Mouse (Mus musculus) embryonic facial prominence, embryonic 11.5 days (tissue): ENCODE data around the gene Pqlc3. TPM values are rescaled to one million over a fixed set of nuclear protein-coding genes. Genes with fewer than 3 reads are reported as not detected.

Source experiments
- ATAC-seq: fragments of 200-750 bp; cut with Nextera tagmentation; replicated peaks from 2 replicates; pipeline ENCODE4 v1.8.0; 2017; ENCODE audit warnings: low read depth; ENCODE audit not compliant: insufficient number of reproducible peaks, low FRiP score, low TSS enrichment
- DNase-seq: peaks from one replicate; pipeline ENCODE4 v3.0.0-alpha.2; 2015; ENCODE audit warnings: low spot score
- H3K27ac ChIP-seq: fragments of 300-500 bp; sonication (generic); replicated peaks from 2 replicates; pipeline ENCODE4 v1.5.1; 2014; ENCODE audit warnings: mild to moderate bottlenecking, low read depth, low read length, control low read depth
- H3K27me3 ChIP-seq: fragments of 300-500 bp; sonication (generic); 2 replicates; pipeline ENCODE4 v1.6.1; 2014; ENCODE audit warnings: mild to moderate bottlenecking, low read length, moderate library complexity, mixed read lengths; ENCODE audit not compliant: control insufficient read depth, insufficient read depth
- H3K36me3 ChIP-seq: fragments of 300-500 bp; sonication (generic); replicated peaks from 2 replicates; pipeline ENCODE4 v1.6.1; 2014; ENCODE audit warnings: low read depth, mild to moderate bottlenecking, low read length, moderate library complexity, mixed read lengths; ENCODE audit not compliant: control insufficient read depth, insufficient read depth
- H3K4me1 ChIP-seq: fragments of 300-500 bp; sonication (generic); 2 replicates; pipeline ENCODE4 v1.6.1; 2014; ENCODE audit warnings: low read length, mixed read lengths; ENCODE audit not compliant: control insufficient read depth, insufficient read depth
- H3K4me2 ChIP-seq: fragments of 300-500 bp; sonication (generic); 2 replicates; pipeline ENCODE4 v1.6.1; 2014; ENCODE audit warnings: low read depth, mild to moderate bottlenecking, control low read depth, low read length, moderate library complexity
- H3K4me3 ChIP-seq: fragments of 300-500 bp; sonication (generic); 2 replicates; pipeline ENCODE4 v1.5.1; 2014; ENCODE audit warnings: low read depth, low read length, control low read depth
- H3K9ac ChIP-seq: fragments of 300-500 bp; sonication (generic); replicated peaks from 2 replicates; pipeline ENCODE4 v1.6.1; 2014; ENCODE audit warnings: mild to moderate bottlenecking, control low read depth, low read length
- H3K9me3 ChIP-seq: fragments of 300-500 bp; sonication (generic); replicated peaks from 2 replicates; pipeline ENCODE4 v1.6.1; 2016; ENCODE audit warnings: mild to moderate bottlenecking, low read length, inconsistent platforms, mixed read lengths; ENCODE audit not compliant: control insufficient read depth
- WGBS: fragments of 180-500 bp; shearing (Covaris S2); extraction: QIAGEN DNeasy Blood & Tissue Kit; methylation state at CpG from one replicate; pipeline ENCODE4 v1.1.7; 2014; 5-methylcytosine and 5-hydroxymethylcytosine counted together
- polyA plus RNA-seq: library from polyadenylated mRNA; unstranded; fragments of >200 nt; fragmentation: Nextera tagmentation; extraction: Ambion mirVana; gene quantifications from 2 replicates; pipeline ENCODE4 v1.2.1, GENCODE M21; 2014

Pqlc3 gene
- polyA plus RNA-seq, 1 experiment from 2014 or later = 3.8 TPM

DNA sequence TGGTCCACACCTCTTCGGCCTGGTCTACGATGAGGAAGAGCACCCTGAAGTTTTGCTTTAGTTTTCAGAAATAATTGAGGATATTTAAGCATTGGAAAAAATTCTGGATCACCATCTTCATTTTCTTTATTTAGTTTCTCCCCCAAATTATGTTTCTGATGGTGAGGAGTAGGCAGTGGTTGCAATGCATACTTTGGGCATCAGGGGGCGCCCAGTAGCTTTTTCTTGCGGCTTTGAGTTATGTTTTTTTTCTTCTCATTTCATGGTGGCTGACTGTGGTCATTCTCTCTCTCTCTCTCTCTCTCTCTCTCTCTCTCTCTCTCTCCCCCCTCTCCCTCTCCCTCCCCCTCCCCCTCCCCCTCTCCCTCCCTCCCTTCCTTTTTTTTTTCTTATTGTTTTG is 18.3 kb upstream of the Pqlc3 start:
- Histone ChIP-seq H3K36me3 (no peaks in the 10 kb centered on the region), H3K4me2 (no peak overlapping the region), H3K4me3 (no peak overlapping the region), H3K27me3 (no peaks in the 10 kb centered on the region), H3K9ac (no peak overlapping the region), H3K27ac (no peak overlapping the region), H3K4me1 (no peaks in the 10 kb centered on the region), H3K9me3 (no peaks in the 10 kb centered on the region)
- DNase-seq = peak; percentile 74
- WGBS = 35% methylated on average over 4 of the region's 4 CpGs
- no peak for ATAC-seq

DNA sequence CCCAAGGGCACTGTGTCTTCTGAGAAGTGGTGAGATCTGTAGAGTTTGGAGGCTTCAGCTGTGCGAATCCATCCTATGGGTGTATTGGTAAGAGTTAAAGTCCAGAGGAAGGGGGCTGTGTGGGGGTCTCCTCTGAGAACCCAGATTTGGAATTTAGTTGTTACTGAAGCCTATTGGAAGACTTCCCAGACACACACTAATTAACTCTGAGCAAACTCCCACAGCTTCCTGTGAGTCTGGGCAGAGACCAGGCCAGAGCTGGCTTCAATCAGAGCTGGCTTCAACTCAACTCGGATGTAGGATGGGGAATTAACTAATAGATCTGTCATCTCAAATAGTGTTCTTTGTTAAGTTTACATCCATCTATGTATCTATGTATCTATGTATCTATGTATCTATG is 15.5 kb upstream of the Pqlc3 start:
- no peak for DNase-seq
- Histone ChIP-seq H3K4me2 (no peak overlapping the region), H3K9ac (no peak overlapping the region), H3K36me3 (no peaks in the 10 kb centered on the region), H3K27ac (no peak overlapping the region), H3K9me3 (no peaks in the 10 kb centered on the region), H3K4me1 (no peaks in the 10 kb centered on the region), H3K27me3 (no peaks in the 10 kb centered on the region), H3K4me3 (no peak overlapping the region)
- no peak for ATAC-seq
- 85% methylated on average over 2 of the region's 2 CpGs for WGBS

DNA sequence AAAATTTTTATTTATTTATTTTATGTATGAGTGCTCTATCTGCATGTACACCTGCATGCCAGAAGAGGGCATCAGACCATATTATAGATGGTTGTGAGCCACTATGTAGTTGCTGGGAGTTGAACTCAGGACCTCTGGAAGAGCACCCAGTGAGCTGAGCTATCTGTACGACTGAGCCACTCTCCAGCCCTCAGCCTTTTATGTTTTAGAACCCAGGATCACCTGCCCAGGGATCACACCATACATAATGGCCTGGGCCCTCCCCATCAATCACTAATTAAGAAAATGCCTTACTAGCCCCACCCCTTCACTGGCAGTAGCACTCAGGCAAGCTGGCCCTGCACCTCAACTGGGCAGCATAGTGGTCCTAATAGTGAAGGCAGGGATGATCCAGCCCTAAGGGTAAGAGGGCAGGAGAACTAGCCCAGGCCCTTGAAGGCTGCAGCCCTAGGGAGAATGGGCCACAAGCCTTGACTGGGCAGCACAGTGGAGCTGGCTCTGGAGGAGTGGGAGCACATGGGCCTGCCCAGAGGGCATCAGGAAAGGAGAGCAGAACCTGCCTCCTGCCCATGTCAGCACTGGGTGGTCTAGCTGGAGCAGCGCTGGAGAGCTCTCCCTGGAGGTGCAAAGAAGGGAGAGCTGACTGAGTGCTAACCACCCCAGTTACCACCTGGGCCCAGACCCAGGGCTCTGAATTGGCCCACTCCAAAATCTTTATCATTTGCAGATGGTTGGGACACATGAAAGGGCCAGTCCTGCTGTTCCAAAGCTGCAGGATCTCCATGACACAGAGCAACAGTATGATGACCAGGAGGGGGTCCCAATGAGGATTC is 12.1 kb upstream of the Pqlc3 start:
- DNase-seq (no peak), ATAC-seq (no peak)
- H3K9ac ChIP-seq = no peak overlapping the region
- H3K4me2 ChIP-seq = no peak overlapping the region
- H3K27me3 ChIP-seq = no peaks in the 10 kb centered on the region
- H3K36me3 ChIP-seq = no peaks in the 10 kb centered on the region
- H3K4me3 ChIP-seq = no peak overlapping the region
- no peaks in the 10 kb centered on the region for H3K9me3 ChIP-seq
- H3K4me1 ChIP-seq = no peaks in the 10 kb centered on the region
- WGBS = 71% methylated on average over 2 of the region's 2 CpGs
- no peak overlapping the region for H3K27ac ChIP-seq

DNA sequence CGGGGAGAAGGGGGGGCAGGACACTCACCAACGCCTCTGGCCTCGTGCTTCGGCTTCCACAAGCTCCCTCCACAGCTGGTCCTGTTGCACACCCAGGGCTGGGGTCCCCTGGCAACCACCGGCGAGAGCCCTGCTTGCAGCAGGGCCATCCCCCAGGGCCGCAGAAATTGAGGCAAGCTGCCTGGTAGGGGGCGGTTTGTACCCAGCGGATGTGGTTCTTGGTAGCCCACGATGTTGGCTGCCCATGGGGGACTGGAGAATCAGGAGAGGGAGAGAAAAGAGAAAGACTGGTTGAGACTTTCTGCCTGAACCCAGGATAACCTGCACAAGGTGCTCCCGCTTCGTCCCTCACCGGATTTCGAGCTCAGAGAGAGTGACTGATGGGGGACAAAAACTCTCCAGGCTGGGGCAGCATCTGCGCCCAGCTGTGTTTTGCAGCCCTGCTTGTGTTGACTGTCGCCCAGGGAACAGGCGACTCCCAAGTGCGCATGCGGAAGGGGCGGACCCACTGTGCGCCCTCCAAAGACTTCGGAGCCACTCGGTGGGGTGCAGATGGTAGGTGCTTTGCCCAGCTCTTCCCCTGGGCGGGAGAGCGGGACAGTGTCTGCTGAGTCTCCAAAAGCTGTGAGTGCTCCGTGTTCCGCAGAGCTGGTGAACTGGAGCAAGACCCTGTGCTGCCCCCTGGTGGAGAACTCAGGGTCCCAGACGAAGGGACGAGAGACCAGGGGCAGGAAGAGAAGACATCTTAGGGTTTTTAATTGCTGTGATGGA is 11.1 kb upstream of the Pqlc3 start, which contains the start of gene 2410004P03Rik:
Gene 2410004P03Rik (minus strand): TSS at position 628 of the 771 bp plus-strand sequence.
- H3K27ac ChIP-seq = no peak within 1 kb of the TSS
- 5% methylated on average over 29 of the region's 29 CpGs for WGBS
- peak within 1 kb of the TSS; percentile 52 for H3K9ac ChIP-seq
- ATAC-seq (peak; percentile 76; the same call in 1 of the 2 replicates), DNase-seq (peak; percentile 85)
- H3K4me2 ChIP-seq = peak within 1 kb of the TSS; percentile 62
- no peaks in the 10 kb centered on the region for H3K9me3 ChIP-seq
- H3K36me3 ChIP-seq = no peaks in the 10 kb centered on the region
- H3K27me3 ChIP-seq = no peaks in the 10 kb centered on the region
- H3K4me3 ChIP-seq = peak within 1 kb of the TSS; percentile 33
- H3K4me1 ChIP-seq = no peaks in the 10 kb centered on the region

DNA sequence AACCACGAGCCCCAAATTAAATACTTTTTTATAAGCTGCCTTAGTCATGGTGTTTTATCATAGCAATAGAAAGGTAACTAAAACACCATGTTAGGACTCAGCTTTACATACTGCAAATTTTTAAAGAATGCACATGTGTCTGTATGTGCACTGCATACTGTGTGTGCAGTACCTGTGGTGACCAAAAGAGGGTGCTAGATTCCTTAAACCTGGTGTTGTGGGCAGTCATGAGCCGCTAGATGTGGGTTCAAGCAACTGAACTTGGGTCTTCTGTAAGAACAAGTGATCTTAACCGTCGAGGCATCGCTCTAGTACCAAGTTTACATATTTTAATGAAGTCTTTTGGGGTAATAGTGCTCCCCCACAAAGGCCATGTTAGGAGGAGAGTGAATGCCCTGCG is 9.3 kb upstream of the Pqlc3 start:
- Histone ChIP-seq H3K36me3 (no peaks in the 10 kb centered on the region), H3K27ac (no peak overlapping the region), H3K4me2 (no peak overlapping the region), H3K9ac (no peak overlapping the region), H3K4me3 (no peak overlapping the region), H3K27me3 (no peaks in the 10 kb centered on the region), H3K4me1 (no peaks in the 10 kb centered on the region), H3K9me3 (no peaks in the 10 kb centered on the region)
- WGBS = 93% methylated on average over 6 of the region's 6 CpGs
- ATAC-seq (no peak), DNase-seq (no peak)

DNA sequence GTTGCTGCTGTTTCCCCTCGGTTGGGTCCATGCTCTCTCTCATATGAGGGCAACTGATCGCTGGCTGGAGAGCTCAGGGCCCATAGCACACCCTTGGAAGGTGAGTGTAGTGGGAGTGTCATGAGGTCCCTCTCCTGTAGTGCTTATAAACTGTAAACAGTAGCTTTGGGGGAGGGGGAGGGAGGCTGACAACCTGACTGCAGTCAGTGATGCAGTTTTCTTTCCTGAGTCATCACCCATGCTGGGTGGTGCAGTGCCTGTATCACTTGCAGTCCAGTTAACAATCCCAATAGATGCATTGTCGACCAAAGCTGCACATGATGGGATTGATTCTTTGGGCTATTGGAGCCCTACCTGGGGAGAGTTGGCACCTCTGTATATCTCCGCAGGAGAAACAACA is 1.0 kb upstream of the Pqlc3 start:
- WGBS = 49% methylated on average over 4 of the region's 4 CpGs

DNA sequence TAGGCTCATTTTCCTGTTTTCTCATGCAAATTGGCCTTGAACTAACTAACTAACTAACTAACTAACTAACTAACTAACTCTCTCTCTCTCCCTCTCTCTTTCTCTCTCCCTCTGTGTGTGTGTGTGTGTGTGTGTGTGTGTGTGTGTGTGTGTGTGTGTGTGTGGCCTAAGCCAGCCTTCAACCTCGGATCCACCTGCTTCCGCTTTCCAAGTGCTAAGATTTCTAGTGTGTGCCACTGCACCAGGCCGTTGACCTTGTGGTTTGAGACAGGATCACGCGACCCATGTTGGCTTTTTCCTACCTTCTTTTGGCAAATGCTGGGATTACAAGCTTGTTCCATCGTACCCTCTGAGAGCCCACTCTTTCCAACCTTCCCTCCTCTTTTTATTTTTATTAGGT is 420 bp upstream of the Pqlc3 start:
- DNase-seq = no peak
- Histone ChIP-seq H3K36me3 (no peaks in the 10 kb centered on the region), H3K9ac (no peak overlapping the region), H3K27me3 (peaks cover 4% of the 10 kb centered on the region; the same call in 1 of the 2 replicates), H3K4me2 (no peak overlapping the region), H3K4me1 (no peaks in the 10 kb centered on the region), H3K9me3 (no peaks in the 10 kb centered on the region), H3K4me3 (no peak overlapping the region), H3K27ac (no peak overlapping the region)
- 55% methylated on average over 6 of the region's 6 CpGs for WGBS
- no peak for ATAC-seq

More for the DNA sequence above, 1.0 kb upstream of the Pqlc3 start:
- DNase-seq = no peak
- peaks cover 4% of the 10 kb centered on the region; the same call in 1 of the 2 replicates for H3K27me3 ChIP-seq
- ATAC-seq = no peak
- H3K9me3 ChIP-seq = no peaks in the 10 kb centered on the region
- H3K4me3 ChIP-seq = no peak overlapping the region
- no peak overlapping the region for H3K4me2 ChIP-seq
- no peak overlapping the region for H3K9ac ChIP-seq
- H3K27ac ChIP-seq = no peak overlapping the region
- H3K36me3 ChIP-seq = no peaks in the 10 kb centered on the region
- H3K4me1 ChIP-seq = no peaks in the 10 kb centered on the region

DNA sequence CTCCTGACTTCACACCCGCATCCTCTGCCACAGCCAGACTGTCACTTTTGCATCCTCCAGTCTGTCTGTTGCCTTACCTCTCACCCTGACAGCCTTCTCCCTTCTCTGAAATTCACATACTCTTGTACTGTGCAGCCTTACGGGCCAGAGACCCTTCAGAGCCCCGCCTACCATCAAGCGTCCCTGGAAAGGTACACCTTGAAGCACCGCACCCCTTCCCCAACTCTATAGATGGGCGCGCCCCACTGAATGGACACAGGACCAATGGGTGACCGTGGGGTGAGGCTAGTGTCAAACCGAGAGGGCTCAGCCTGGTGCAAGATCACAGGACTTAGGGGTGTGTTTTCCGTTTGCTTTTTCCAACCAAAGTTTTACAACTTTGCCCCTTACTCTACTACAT is 1.1 kb downstream of the Pqlc3 start:
- no peaks in the 10 kb centered on the region for H3K36me3 ChIP-seq
- DNase-seq (no peak), ATAC-seq (peak; percentile 22; the same call in 1 of the 2 replicates)
- H3K27ac ChIP-seq = no peak overlapping the region
- H3K27me3 ChIP-seq = peaks cover 4% of the 10 kb centered on the region; the same call in 1 of the 2 replicates
- WGBS = 6% methylated on average over 10 of the region's 10 CpGs
- H3K4me3 ChIP-seq = peak overlapping the region; percentile 50
- no peak overlapping the region for H3K9ac ChIP-seq
- no peaks in the 10 kb centered on the region for H3K4me1 ChIP-seq
- H3K4me2 ChIP-seq = peak overlapping the region; percentile 89
- no peaks in the 10 kb centered on the region for H3K9me3 ChIP-seq
